35 mouse cellular contexts compared by ENCODE assay signal in the genomic region with DNA sequence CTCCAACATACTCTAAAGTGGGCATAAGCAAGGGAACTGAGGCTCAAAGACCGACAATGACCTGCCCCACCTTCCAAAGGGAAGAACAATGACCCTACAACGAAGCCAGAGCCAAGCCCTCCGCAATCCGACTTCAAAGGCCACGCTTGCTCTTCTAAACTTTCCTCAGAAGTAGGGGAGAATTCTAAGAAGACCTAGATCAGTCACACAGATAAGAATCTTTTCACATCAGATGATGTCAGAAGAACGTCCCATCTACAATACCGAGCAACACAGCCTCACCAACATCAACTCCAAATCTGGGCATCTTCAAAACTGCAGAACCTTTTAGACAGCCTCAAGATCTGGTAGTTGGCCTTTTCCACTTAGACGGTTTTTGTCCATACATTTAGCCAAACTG. TPM values are rescaled to one million over a fixed set of nuclear protein-coding genes. Genes with fewer than 3 reads are reported as not detected.
A peak's percentile ranks its signal among the peaks of the same experiment; 100 is the strongest.
DNase-seq lines count a peak whose midpoint lies in the region; ATAC-seq lines count a peak whose summit lies in the region.
"Had no signal": no experiment of that assay in that cellular context is flagged by ENCODE, and none has a peak within 500 bp of the region (broad histone marks: within the 10 kb centered on the region; RNA-seq: fewer than 3 reads in every experiment).

No protein-coding gene starts in this region.

- H3K27ac ChIP-seq in neural tube, embryonic 11.5 days (ENCODE audit: low read depth, low read length) = no peak overlapping the region
- no peak overlapping the region for H3K27ac ChIP-seq in neural tube, embryonic 15.5 days (replicated peaks)
- H3K27ac ChIP-seq: forebrain, embryonic 13.5 days; hindbrain, embryonic 10.5 days; hindbrain, embryonic 15.5 days; intestine, embryonic 15.5 days; limb, embryonic 10.5 days; limb, embryonic 15.5 days; liver, embryonic 14.5 days had no signal

- no peak for ATAC-seq in neural tube, embryonic 11.5 days (ENCODE audit: insufficient read depth, low FRiP score, low TSS enrichment)
- no peak for ATAC-seq in neural tube, embryonic 15.5 days (ENCODE audit: low FRiP score)
- ATAC-seq in CD4-positive, CD25-positive, alpha-beta regulatory T cell, adult 4 months = peak; percentile 78
- ATAC-seq in inflammation-experienced regulatory T-cells, adult 6 months = peak; percentile 74
- ATAC-seq: forebrain, embryonic 13.5 days; intestine, embryonic 15.5 days had no signal

- no peak overlapping the region for H3K9ac ChIP-seq in neural tube, embryonic 11.5 days (ENCODE audit: low read length)
- no peak overlapping the region for H3K9ac ChIP-seq in neural tube, embryonic 15.5 days (replicated peaks)
- H3K9ac ChIP-seq: forebrain, embryonic 13.5 days; hindbrain, embryonic 15.5 days; intestine, embryonic 15.5 days; limb, embryonic 15.5 days; liver, embryonic 14.5 days had no signal

- 89% methylated on average over 8 of the region's 8 CpGs for WGBS in neural tube, embryonic 11.5 days
- WGBS in neural tube, embryonic 15.5 days = 89% methylated on average over 8 of the region's 8 CpGs

- peak; percentile 6 for DNase-seq in cerebellum, adult 9-10 months
- no peak for DNase-seq in cerebellum, adult 9-11 months
- DNase-seq in neural tube, embryonic 11.5 days (ENCODE audit: low spot score) = peak; percentile 3
- DNase-seq in heart, adult 18-20 months = no peak
- DNase-seq in cerebellum, postnatal 14 days = no peak
- DNase-seq: adrenal gland, postnatal 14 days; cerebellum, adult 11 months; cerebellum, postnatal 25 days; gastrocnemius, postnatal 10 days; heart, postnatal 14 days; kidney, adult 2 months; kidney, postnatal 10 days; lung, adult 2 months; lung, postnatal 10 days; midbrain, embryonic 14.5 days; right cerebral cortex, adult 18-20 months; right cerebral cortex, postnatal 4 days; thymus, postnatal 14 days had no signal

- no peaks in the 10 kb centered on the region for H3K27me3 ChIP-seq in neural tube, embryonic 11.5 days (ENCODE audit: control insufficient read depth, insufficient read depth, low read length)
- H3K27me3 ChIP-seq in neural tube, embryonic 15.5 days (replicated peaks) = no peaks in the 10 kb centered on the region
- H3K27me3 ChIP-seq: CH12.LX; forebrain, embryonic 13.5 days; hindbrain, embryonic 15.5 days; intestine, embryonic 15.5 days; limb, embryonic 15.5 days had no signal

- peaks cover 14% of the 10 kb centered on the region for H3K36me3 ChIP-seq in neural tube, embryonic 11.5 days (ENCODE audit: control insufficient read depth, insufficient read depth, low read length)
- H3K36me3 ChIP-seq in neural tube, embryonic 15.5 days = peaks cover 34% of the 10 kb centered on the region

- H3K4me3 ChIP-seq in neural tube, embryonic 11.5 days (ENCODE audit: low read depth, low read length) = no peak overlapping the region
- H3K4me3 ChIP-seq in neural tube, embryonic 15.5 days (replicated peaks) = no peak overlapping the region
- H3K4me3 ChIP-seq: forebrain, embryonic 13.5 days; hindbrain, embryonic 10.5 days; hindbrain, embryonic 15.5 days; intestine, embryonic 15.5 days; limb, embryonic 10.5 days; limb, embryonic 15.5 days had no signal

- H3K4me1 ChIP-seq in neural tube, embryonic 11.5 days (ENCODE audit: control insufficient read depth, insufficient read depth, low read length) = peaks cover 21% of the 10 kb centered on the region
- peaks cover 61% of the 10 kb centered on the region for H3K4me1 ChIP-seq in neural tube, embryonic 15.5 days

- no peak overlapping the region for H3K4me2 ChIP-seq in neural tube, embryonic 11.5 days (ENCODE audit: low read depth)
- H3K4me2 ChIP-seq in neural tube, embryonic 15.5 days = no peak overlapping the region
- H3K4me2 ChIP-seq: forebrain, embryonic 13.5 days; hindbrain, embryonic 15.5 days; intestine, embryonic 15.5 days; limb, embryonic 15.5 days had no signal

- no peaks in the 10 kb centered on the region for H3K9me3 ChIP-seq in neural tube, embryonic 11.5 days (ENCODE audit: control insufficient read depth, low read length)
- H3K9me3 ChIP-seq in neural tube, embryonic 15.5 days (replicated peaks) = no peaks in the 10 kb centered on the region
- H3K9me3 ChIP-seq: forebrain, embryonic 13.5 days; hindbrain, embryonic 10.5 days; hindbrain, embryonic 15.5 days; intestine, embryonic 15.5 days; limb, embryonic 10.5 days; limb, embryonic 15.5 days had no signal

RNA-seq across cellular contexts. Expression of a gene that starts 5.4 kb away (rescaled TPM):
- not detected in 2 replicates for polyA plus RNA-seq in neural tube, embryonic 11.5 days (2014; fragmentation: Nextera tagmentation; extraction: Ambion mirVana)
- 0.17 TPM in 1 of 2 replicates, not detected in the other for polyA plus RNA-seq in neural tube, embryonic 15.5 days (2015; fragmentation: Nextera tagmentation; extraction: Ambion mirVana)
- under 1 TPM in 1 of 2 experiments, not detected in 1; 0.36 TPM for polyA plus RNA-seq in CD4-positive, CD25-positive, alpha-beta regulatory T cell, adult 4 months (2017; shearing (Covaris generic))
- not detected for polyA plus RNA-seq in inflammation-experienced regulatory T-cells, adult 6 months (2017; shearing (Covaris generic))
- not detected for total RNA-seq in heart, adult 18-20 months (2021)
- total RNA-seq: adrenal gland, postnatal 14 days; CH12.LX; gastrocnemius, postnatal 10 days; layer of hippocampus, adult 18-20 months had no signal
- polyA plus RNA-seq: embryonic facial prominence, embryonic 11.5 days; forebrain, embryonic 13.5 days; gonadal fat pad, adult 2 months; heart, embryonic 14.5 days; hindbrain, embryonic 10.5 days; hindbrain, embryonic 15.5 days; intestine, embryonic 15.5 days; kidney, adult 2 months; limb, embryonic 10.5 days; liver, embryonic 14.5 days; midbrain, embryonic 14.5 days; stomach, embryonic 14.5 days had no signal

RNA-seq across cellular contexts. Expression of a gene that starts 5.9 kb away (rescaled TPM):
- polyA plus RNA-seq in neural tube, embryonic 11.5 days (2014; fragmentation: Nextera tagmentation; extraction: Ambion mirVana) = 11.8 and 12.1 TPM in 2 replicates
- 23.1 and 24.0 TPM in 2 replicates for polyA plus RNA-seq in neural tube, embryonic 15.5 days (2015; fragmentation: Nextera tagmentation; extraction: Ambion mirVana)
- 1 to 10 TPM; 4.4 to 4.8 TPM for polyA plus RNA-seq in CD4-positive, CD25-positive, alpha-beta regulatory T cell, adult 4 months (2017; shearing (Covaris generic))
- polyA plus RNA-seq in inflammation-experienced regulatory T-cells, adult 6 months (2017; shearing (Covaris generic)) = 1 to 10 TPM; 4.8 to 5.4 (median 5.2) TPM
- 10 to 100 TPM; 41.1 to 46.9 TPM for total RNA-seq in heart, adult 18-20 months (2021)

RNA-seq across cellular contexts. Expression of a gene that starts 9.2 kb away (rescaled TPM):
- polyA plus RNA-seq in neural tube, embryonic 11.5 days (2014; fragmentation: Nextera tagmentation; extraction: Ambion mirVana) = 456 and 504 TPM in 2 replicates
- polyA plus RNA-seq in neural tube, embryonic 15.5 days (2015; fragmentation: Nextera tagmentation; extraction: Ambion mirVana) = 572 and 623 TPM in 2 replicates
- 100 to 1,000 TPM; 509 to 554 TPM for polyA plus RNA-seq in CD4-positive, CD25-positive, alpha-beta regulatory T cell, adult 4 months (2017; shearing (Covaris generic))
- polyA plus RNA-seq in inflammation-experienced regulatory T-cells, adult 6 months (2017; shearing (Covaris generic)) = 100 to 1,000 TPM; 415 to 626 (median 536) TPM
- total RNA-seq in heart, adult 18-20 months (2021) = 100 to 1,000 TPM; 277 to 290 TPM

RNA-seq across cellular contexts. Expression of a gene that starts 11.9 kb away (rescaled TPM):
- 6.9 and 8.0 TPM in 2 replicates for polyA plus RNA-seq in neural tube, embryonic 11.5 days (2014; fragmentation: Nextera tagmentation; extraction: Ambion mirVana)
- polyA plus RNA-seq in neural tube, embryonic 15.5 days (2015; fragmentation: Nextera tagmentation; extraction: Ambion mirVana) = 4.8 and 24.7 TPM in 2 replicates
- polyA plus RNA-seq in CD4-positive, CD25-positive, alpha-beta regulatory T cell, adult 4 months (2017; shearing (Covaris generic)) = 100 to 1,000 TPM; 187 to 310 TPM
- polyA plus RNA-seq in inflammation-experienced regulatory T-cells, adult 6 months (2017; shearing (Covaris generic)) = 100 to 1,000 TPM; 143 to 191 (median 176) TPM
- 10 to 100 TPM in 1 of 2 experiments, 1 to 10 TPM in 1; 3.0 to 12.9 TPM for total RNA-seq in heart, adult 18-20 months (2021)

RNA-seq across cellular contexts. Expression of a gene that starts 19.1 kb away (rescaled TPM):
- 8.5 and 9.8 TPM in 2 replicates for polyA plus RNA-seq in neural tube, embryonic 11.5 days (2014; fragmentation: Nextera tagmentation; extraction: Ambion mirVana)
- 197 and 226 TPM in 2 replicates for polyA plus RNA-seq in neural tube, embryonic 15.5 days (2015; fragmentation: Nextera tagmentation; extraction: Ambion mirVana)
- 1 to 10 TPM; 3.0 to 9.9 TPM for polyA plus RNA-seq in CD4-positive, CD25-positive, alpha-beta regulatory T cell, adult 4 months (2017; shearing (Covaris generic))
- 10 to 100 TPM in 2 of 3 experiments, 1 to 10 TPM in 1; 3.5 to 23.1 (median 12.8) TPM for polyA plus RNA-seq in inflammation-experienced regulatory T-cells, adult 6 months (2017; shearing (Covaris generic))
- 1 to 10 TPM; 2.5 to 2.7 TPM for total RNA-seq in heart, adult 18-20 months (2021)
- total RNA-seq: monocyte, adult 5-6 weeks had no signal

Comparison
In these comparisons a context has a peak if more than half of its experiments do, and no peak if none do; other contexts are left out.
1. DNase-seq: peak in cerebellum, adult 9-10 months (single experiment) and neural tube, embryonic 11.5 days (single experiment); none in cerebellum, adult 9-11 months (single experiment), heart, adult 18-20 months (0 of 2) and cerebellum, postnatal 14 days (0 of 2).
2. ATAC-seq: peak in CD4-positive, CD25-positive, alpha-beta regulatory T cell, adult 4 months (single experiment) and inflammation-experienced regulatory T-cells, adult 6 months (single experiment); none in neural tube, embryonic 11.5 days (single experiment) and neural tube, embryonic 15.5 days (single experiment).